Mouse (Mus musculus): Measurements from ENCODE around the gene Amdhd2. TPM values are rescaled to one million over a fixed set of nuclear protein-coding genes. Genes with fewer than 3 reads are reported as not detected.

The Amdhd2 gene
- polyA plus RNA-seq, 1 experiment from 2014 or later, result 25.2 TPM

DNA sequence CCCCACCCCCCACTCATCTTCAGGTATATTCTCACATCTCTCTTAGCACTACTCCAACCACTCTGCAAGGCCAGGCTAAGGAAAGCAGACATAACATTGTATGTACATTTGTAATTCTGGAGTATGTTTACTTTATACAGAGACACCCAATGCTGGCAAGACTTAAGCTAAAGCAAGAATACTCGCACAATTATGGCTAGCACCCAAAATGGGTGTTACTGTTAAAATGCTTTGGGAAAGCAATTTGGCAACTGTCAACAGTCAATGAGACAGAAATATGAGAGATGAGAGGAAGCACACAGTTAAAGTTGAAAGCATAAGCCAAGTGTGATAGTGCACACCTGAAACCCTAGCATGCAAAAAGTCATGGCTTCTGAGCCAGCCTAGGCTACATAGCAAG is 52.3 kb downstream of the Amdhd2 start:
- H3K27ac ChIP-seq (ENCODE audit: low read length), result no peak overlapping the region
- no peak overlapping the region for H3K4me3 ChIP-seq (ENCODE audit: low read length)
- H3K36me3 ChIP-seq (ENCODE audit: control insufficient read depth, insufficient read depth), result peaks cover 11% of the 10 kb centered on the region
- peaks cover 10% of the 10 kb centered on the region for H3K4me1 ChIP-seq (ENCODE audit: control insufficient read depth, insufficient read depth, low read length)
- ATAC-seq (replicated peaks; ENCODE audit: extremely low read depth, insufficient read depth, low FRiP score), result no peak
- 73% methylated on average over 1 of the region's 1 CpGs for WGBS
- no peak overlapping the region for H3K9ac ChIP-seq (ENCODE audit: low read length)
- no peaks in the 10 kb centered on the region for H3K27me3 ChIP-seq (ENCODE audit: control insufficient read depth, insufficient read depth, low read length)
- H3K9me3 ChIP-seq (replicated peaks; ENCODE audit: control insufficient read depth, low read length), result no peaks in the 10 kb centered on the region
- H3K4me2 ChIP-seq (ENCODE audit: low read depth, low read length), result no peak overlapping the region

- no peak overlapping the region for H3K4me3 ChIP-seq (ENCODE audit: low read length)
- H3K36me3 ChIP-seq (ENCODE audit: control insufficient read depth, insufficient read depth), result peaks cover 21% of the 10 kb centered on the region
- H3K4me2 ChIP-seq (ENCODE audit: low read depth, low read length), result no peak overlapping the region
- H3K4me1 ChIP-seq (ENCODE audit: control insufficient read depth, insufficient read depth, low read length), result peaks cover 10% of the 10 kb centered on the region
- no peaks in the 10 kb centered on the region for H3K9me3 ChIP-seq (replicated peaks; ENCODE audit: control insufficient read depth, low read length)
- no peaks in the 10 kb centered on the region for H3K27me3 ChIP-seq (ENCODE audit: control insufficient read depth, insufficient read depth, low read length)
- H3K9ac ChIP-seq (ENCODE audit: low read length), result no peak overlapping the region
- peak overlapping the region; percentile 61 for H3K27ac ChIP-seq (ENCODE audit: low read length)
- peak; percentile 79 for ATAC-seq (replicated peaks; ENCODE audit: extremely low read depth, insufficient read depth, low FRiP score)
- WGBS, result 47% methylated on average over 1 of the region's 1 CpGs
These were observed 54.7 kb downstream of the Amdhd2 start for GRCm38 (mm10) chr17:24108896-24109295.

Other genes starting within 250 kb of the Amdhd2 start
- not detected in 2 replicates for gene Dcpp3, start 246.3 kb downstream of the Amdhd2 start, polyA plus RNA-seq (2015; fragmentation: Nextera tagmentation; extraction: Ambion mirVana)
- gene Sbp, start 222.1 kb downstream of the Amdhd2 start, polyA plus RNA-seq (2015; fragmentation: Nextera tagmentation; extraction: Ambion mirVana), result not detected in 2 replicates
- gene Sbpl, start 208.5 kb downstream of the Amdhd2 start, polyA plus RNA-seq (2015; fragmentation: Nextera tagmentation; extraction: Ambion mirVana), result not detected in 2 replicates
- gene Prss30, start 183.2 kb downstream of the Amdhd2 start, polyA plus RNA-seq (2015; fragmentation: Nextera tagmentation; extraction: Ambion mirVana), result 0.39 and 0.40 TPM in 2 replicates
- 0.15 TPM in 1 of 2 replicates, not detected in the other for gene Prss22, start 165.7 kb downstream of the Amdhd2 start, polyA plus RNA-seq (2015; fragmentation: Nextera tagmentation; extraction: Ambion mirVana)
- gene Prss27, start 125.6 kb downstream of the Amdhd2 start, polyA plus RNA-seq (2015; fragmentation: Nextera tagmentation; extraction: Ambion mirVana), result 0.14 and 0.15 TPM in 2 replicates
- gene Kctd5, start 90.3 kb downstream of the Amdhd2 start, polyA plus RNA-seq (2015; fragmentation: Nextera tagmentation; extraction: Ambion mirVana), result 36.5 and 36.6 TPM in 2 replicates
- 40.1 and 40.5 TPM in 2 replicates for gene Pdpk1, start 12.8 kb downstream of the Amdhd2 start, polyA plus RNA-seq (2015; fragmentation: Nextera tagmentation; extraction: Ambion mirVana)
- 522 and 538 TPM in 2 replicates for gene Atp6v0c, start 5.9 kb upstream of the Amdhd2 start, polyA plus RNA-seq (2015; fragmentation: Nextera tagmentation; extraction: Ambion mirVana)
- gene Tbc1d24, start 41.8 kb upstream of the Amdhd2 start, polyA plus RNA-seq (2015; fragmentation: Nextera tagmentation; extraction: Ambion mirVana), result 3.7 and 4.3 TPM in 2 replicates
- gene Ntn3, start 45.8 kb upstream of the Amdhd2 start, polyA plus RNA-seq (2015; fragmentation: Nextera tagmentation; extraction: Ambion mirVana), result 1.3 and 1.6 TPM in 2 replicates
- gene Tedc2, start 57.1 kb upstream of the Amdhd2 start, polyA plus RNA-seq (2015; fragmentation: Nextera tagmentation; extraction: Ambion mirVana), result 4.2 and 5.7 TPM in 2 replicates
- gene Ccnf, start 87.7 kb upstream of the Amdhd2 start, polyA plus RNA-seq (2015; fragmentation: Nextera tagmentation; extraction: Ambion mirVana), result 37.0 and 43.2 TPM in 2 replicates
- gene Abca17, start 187.3 kb upstream of the Amdhd2 start, polyA plus RNA-seq (2015; fragmentation: Nextera tagmentation; extraction: Ambion mirVana), result not detected in 2 replicates
- gene Abca3, start 188.2 kb upstream of the Amdhd2 start, polyA plus RNA-seq (2015; fragmentation: Nextera tagmentation; extraction: Ambion mirVana), result 6.8 and 9.8 TPM in 2 replicates

Data from heart, embryonic 16.5 days (tissue).